Mouse (Mus musculus) neural tube, embryonic 11.5 days (tissue): Measurements from ENCODE around the gene Mknk1. TPM values are rescaled to one million over a fixed set of nuclear protein-coding genes. Genes with fewer than 3 reads are reported as not detected.

ENCODE experiments used
- ATAC-seq: fragments of 200-750 bp; cut with Nextera tagmentation; 2 replicates; pipeline ENCODE4 v1.8.0; 2017; ENCODE audit warnings: moderate number of reproducible peaks, mild to moderate bottlenecking, moderate TSS enrichment, moderate library complexity; ENCODE audit not compliant: insufficient read depth, low FRiP score, low TSS enrichment
- DNase-seq: peaks from one replicate; pipeline ENCODE4 v3.0.0-alpha.2; 2015; ENCODE audit warnings: low spot score
- H3K27ac ChIP-seq: fragments of 300-500 bp; sonication (generic); 2 replicates; pipeline ENCODE4 v1.5.1; 2014; ENCODE audit warnings: low read depth, mild to moderate bottlenecking, low read length
- H3K27me3 ChIP-seq: fragments of 300-500 bp; sonication (generic); 2 replicates; pipeline ENCODE4 v1.6.1; 2014; ENCODE audit warnings: mild to moderate bottlenecking, low read length, mixed read lengths; ENCODE audit not compliant: control insufficient read depth, insufficient read depth
- H3K36me3 ChIP-seq: fragments of 300-500 bp; sonication (generic); 2 replicates; pipeline ENCODE4 v1.6.1; 2014; ENCODE audit warnings: mild to moderate bottlenecking, low read length, moderate library complexity, mixed read lengths; ENCODE audit not compliant: control insufficient read depth, insufficient read depth
- H3K4me1 ChIP-seq: fragments of 300-500 bp; sonication (generic); 2 replicates; pipeline ENCODE4 v1.6.1; 2014; ENCODE audit warnings: low read length, mixed read lengths; ENCODE audit not compliant: control insufficient read depth, insufficient read depth
- H3K4me2 ChIP-seq: fragments of 300-500 bp; sonication (generic); 2 replicates; pipeline ENCODE4 v1.6.1; 2014; ENCODE audit warnings: low read depth, mild to moderate bottlenecking, moderate library complexity
- H3K4me3 ChIP-seq: fragments of 300-500 bp; sonication (generic); 2 replicates; pipeline ENCODE4 v1.5.1; 2014; ENCODE audit warnings: low read depth, low read length
- H3K9ac ChIP-seq: fragments of 300-500 bp; sonication (generic); 2 replicates; pipeline ENCODE4 v1.6.1; 2014; ENCODE audit warnings: mild to moderate bottlenecking, low read length
- H3K9me3 ChIP-seq: fragments of 300-500 bp; sonication (generic); 2 replicates; pipeline ENCODE4 v1.6.1; 2016; ENCODE audit warnings: low read length; ENCODE audit not compliant: control insufficient read depth
- WGBS: fragments of 180-500 bp; shearing (Covaris S2); extraction: QIAGEN DNeasy Blood & Tissue Kit; methylation state at CpG from one replicate; pipeline ENCODE4 v1.1.7; 2014; 5-methylcytosine and 5-hydroxymethylcytosine counted together
- polyA plus RNA-seq: library from polyadenylated mRNA; unstranded; fragments of >200 nt; fragmentation: Nextera tagmentation; extraction: Ambion mirVana; gene quantifications from 2 replicates; pipeline ENCODE4 v1.2.1, GENCODE M21; 2014

Mknk1 gene
- polyA plus RNA-seq, 1 experiment from 2014 or later = 21.2 TPM

GRCm38 (mm10) chr4:115850111-115850510, 11.1 kb downstream of the Mknk1 start:
- no peak overlapping the region for H3K4me3 ChIP-seq
- H3K9me3 ChIP-seq = no peaks in the 10 kb centered on the region
- H3K4me2 ChIP-seq = no peak overlapping the region
- 78% methylated on average over 2 of the region's 2 CpGs for WGBS
- no peak overlapping the region for H3K9ac ChIP-seq
- no peaks in the 10 kb centered on the region for H3K36me3 ChIP-seq
- ATAC-seq (no peak), DNase-seq (no peak)
- H3K27me3 ChIP-seq = no peaks in the 10 kb centered on the region
- no peak overlapping the region for H3K27ac ChIP-seq
- no peaks in the 10 kb centered on the region; the same call in 1 of the 2 replicates for H3K4me1 ChIP-seq

- Histone ChIP-seq H3K36me3 (no peaks in the 10 kb centered on the region), H3K27me3 (no peaks in the 10 kb centered on the region), H3K4me3 (no peak overlapping the region), H3K9ac (no peak overlapping the region), H3K4me2 (no peak overlapping the region), H3K27ac (no peak overlapping the region), H3K9me3 (no peaks in the 10 kb centered on the region), H3K4me1 (no peaks in the 10 kb centered on the region; the same call in 1 of the 2 replicates)
- 45% methylated on average over 2 of the region's 2 CpGs for WGBS
- ATAC-seq = no peak
- no peak for DNase-seq
These were observed 11.6 kb downstream of the Mknk1 start for GRCm38 (mm10) chr4:115850631-115851030.

- Histone ChIP-seq H3K27ac (no peak overlapping the region), H3K4me2 (no peak overlapping the region), H3K9me3 (no peaks in the 10 kb centered on the region), H3K27me3 (no peaks in the 10 kb centered on the region), H3K4me1 (peaks cover 4% of the 10 kb centered on the region; the same call in 1 of the 2 replicates), H3K9ac (no peak overlapping the region), H3K4me3 (no peak overlapping the region), H3K36me3 (no peaks in the 10 kb centered on the region)
- DNase-seq (no peak), ATAC-seq (no peak)
- WGBS = 92% methylated on average over 6 of the region's 6 CpGs
These were observed 12.6 kb downstream of the Mknk1 start for GRCm38 (mm10) chr4:115851569-115851968.

GRCm38 (mm10) chr4:115855100-115855499, 16.1 kb downstream of the Mknk1 start:
- H3K27ac ChIP-seq = no peak overlapping the region
- H3K4me3 ChIP-seq = no peak overlapping the region
- no peaks in the 10 kb centered on the region for H3K9me3 ChIP-seq
- H3K4me1 ChIP-seq = peaks cover 4% of the 10 kb centered on the region; the same call in 1 of the 2 replicates
- ATAC-seq (no peak), DNase-seq (no peak)
- no peak overlapping the region for H3K4me2 ChIP-seq
- H3K27me3 ChIP-seq = no peaks in the 10 kb centered on the region
- H3K9ac ChIP-seq = no peak overlapping the region
- WGBS = 34% methylated on average over 6 of the region's 6 CpGs
- H3K36me3 ChIP-seq = no peaks in the 10 kb centered on the region

GRCm38 (mm10) chr4:115855609-115856008, 16.6 kb downstream of the Mknk1 start:
- Histone ChIP-seq H3K36me3 (no peaks in the 10 kb centered on the region; the same call in 1 of the 2 replicates), H3K4me2 (no peak overlapping the region), H3K27me3 (no peaks in the 10 kb centered on the region), H3K9me3 (no peaks in the 10 kb centered on the region), H3K27ac (no peak overlapping the region), H3K4me3 (no peak overlapping the region), H3K9ac (no peak overlapping the region), H3K4me1 (peaks cover 4% of the 10 kb centered on the region; the same call in 1 of the 2 replicates)
- ATAC-seq (no peak), DNase-seq (no peak)
- 72% methylated on average over 4 of the region's 4 CpGs for WGBS

GRCm38 (mm10) chr4:115856282-115856681, 17.3 kb downstream of the Mknk1 start:
- DNase-seq (no peak), ATAC-seq (no peak)
- H3K4me2 ChIP-seq = no peak overlapping the region
- no peaks in the 10 kb centered on the region for H3K27me3 ChIP-seq
- no peaks in the 10 kb centered on the region; the same call in 1 of the 2 replicates for H3K36me3 ChIP-seq
- no peak overlapping the region for H3K9ac ChIP-seq
- H3K9me3 ChIP-seq = no peaks in the 10 kb centered on the region
- 55% methylated on average over 4 of the region's 4 CpGs for WGBS
- no peak overlapping the region for H3K4me3 ChIP-seq
- peaks cover 4% of the 10 kb centered on the region; the same call in 1 of the 2 replicates for H3K4me1 ChIP-seq
- no peak overlapping the region for H3K27ac ChIP-seq

GRCm38 (mm10) chr4:115857293-115857883, 18.4 kb downstream of the Mknk1 start:
- WGBS = 84% methylated on average over 9 of the region's 9 CpGs
- Histone ChIP-seq H3K36me3 (no peaks in the 10 kb centered on the region; the same call in 1 of the 2 replicates), H3K4me3 (no peak overlapping the region), H3K4me2 (no peak overlapping the region), H3K9ac (no peak overlapping the region), H3K27me3 (no peaks in the 10 kb centered on the region), H3K27ac (no peak overlapping the region), H3K9me3 (no peaks in the 10 kb centered on the region), H3K4me1 (peaks cover 4% of the 10 kb centered on the region; the same call in 1 of the 2 replicates)
- DNase-seq (no peak), ATAC-seq (no peak)

- 32% methylated on average over 7 of the region's 7 CpGs for WGBS
- Histone ChIP-seq H3K36me3 (no peaks in the 10 kb centered on the region; the same call in none of the 2 replicates), H3K27ac (no peak overlapping the region), H3K27me3 (no peaks in the 10 kb centered on the region), H3K9me3 (no peaks in the 10 kb centered on the region), H3K9ac (no peak overlapping the region), H3K4me1 (peaks cover 9% of the 10 kb centered on the region), H3K4me2 (no peak overlapping the region), H3K4me3 (no peak overlapping the region)
- ATAC-seq (no peak), DNase-seq (no peak)
These were observed 24.4 kb downstream of the Mknk1 start for GRCm38 (mm10) chr4:115863352-115863751.

GRCm38 (mm10) chr4:115863880-115864279, 24.9 kb downstream of the Mknk1 start:
- Histone ChIP-seq H3K9me3 (no peaks in the 10 kb centered on the region), H3K9ac (no peak overlapping the region), H3K27me3 (no peaks in the 10 kb centered on the region), H3K36me3 (no peaks in the 10 kb centered on the region; the same call in none of the 2 replicates), H3K4me3 (no peak overlapping the region), H3K4me2 (no peak overlapping the region), H3K27ac (no peak overlapping the region), H3K4me1 (peaks cover 9% of the 10 kb centered on the region)
- 23% methylated on average over 10 of the region's 10 CpGs for WGBS
- ATAC-seq (0 out of 2 replicates have a peak, but pooled peaks have one; percentile 27), DNase-seq (peak; percentile 32)
